Mouse (Mus musculus): ENCODE measurements around the gene Ms4a3.

DNA sequence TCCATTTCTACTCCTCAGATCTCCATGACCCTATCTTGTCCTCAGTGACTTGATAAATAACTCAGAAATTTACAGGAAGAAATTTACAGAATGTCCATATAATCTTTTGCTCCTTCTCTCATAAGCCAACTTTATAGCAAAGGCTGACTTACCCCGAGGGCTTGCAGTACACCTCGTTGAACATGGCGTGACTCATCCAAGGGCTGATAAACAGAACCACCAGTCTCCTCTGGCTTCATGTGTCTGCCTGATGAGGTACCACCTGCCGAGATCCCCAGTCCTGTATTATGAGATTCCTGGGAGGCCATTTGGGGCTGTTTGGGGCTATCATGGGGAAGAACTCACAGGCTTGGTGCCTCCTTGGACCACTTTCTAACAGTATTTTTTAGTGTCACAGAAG lies 1.6 kb downstream of the Ms4a3 start:
- no peak for TF ChIP-seq CTCF (IDR thresholded peaks at IDR 0.05; ENCODE audit: control insufficient read depth, insufficient read depth, insufficient read length)
- no peak for TF ChIP-seq MYOG (IDR thresholded peaks at IDR 0.05; ENCODE audit: control insufficient read depth, extremely low read depth, insufficient read length)
- no peak for TF ChIP-seq CEBPB (IDR thresholded peaks at IDR 0.05; ENCODE audit: low read depth)
- no peak for TF ChIP-seq MAX (IDR thresholded peaks at IDR 0.05)
- no peak for TF ChIP-seq MYOD1 (IDR thresholded peaks at IDR 0.05; ENCODE audit: control insufficient read depth, insufficient read length, low read depth)
- TF ChIP-seq USF1 (IDR thresholded peaks at IDR 0.05; ENCODE audit: low read depth): no peak
- TF ChIP-seq FOSL1 (IDR thresholded peaks at IDR 0.05; ENCODE audit: insufficient read depth, low read length, poor library complexity, severe bottlenecking): no peak

Data from C2C12 (cell line).